Mouse (Mus musculus): ENCODE measurements at regions not wholly inside any gene's neighbourhood (a gene's known extent, or its start where the extent isn't known, plus 50 kb on each side); places are given as distances from the start of the nearest gene placed in this dataset.

- no peak overlapping the region for H3K4me2 ChIP-seq (ENCODE audit: low read length)
- H3K9me3 ChIP-seq (ENCODE audit: control insufficient read depth, low read length): no peaks in the 10 kb centered on the region
- H3K36me3 ChIP-seq (ENCODE audit: control insufficient read depth, insufficient read depth): no peaks in the 10 kb centered on the region
- no peak overlapping the region for H3K27ac ChIP-seq (ENCODE audit: low read length)
- H3K4me3 ChIP-seq (replicated peaks; ENCODE audit: low read length): no peak overlapping the region
- ATAC-seq: no peak
- no peaks in the 10 kb centered on the region for H3K27me3 ChIP-seq (replicated peaks; ENCODE audit: control insufficient read depth, insufficient read depth, low read length)
- WGBS: 71% methylated on average over 8 of the region's 8 CpGs
- H3K4me1 ChIP-seq (replicated peaks; ENCODE audit: control insufficient read depth, insufficient read depth, low read length): no peaks in the 10 kb centered on the region
- no peak overlapping the region for H3K9ac ChIP-seq (replicated peaks; ENCODE audit: low read depth, low read length)
Measured at GRCm38 (mm10) chr4:91180241-91181096, 220.1 kb downstream of the Elavl2 start.

- H3K4me2 ChIP-seq (ENCODE audit: low read length): no peak overlapping the region
- no peak for ATAC-seq
- no peak overlapping the region for H3K9ac ChIP-seq (replicated peaks; ENCODE audit: low read depth, low read length)
- H3K27me3 ChIP-seq (replicated peaks; ENCODE audit: control insufficient read depth, insufficient read depth, low read length): no peaks in the 10 kb centered on the region
- no peaks in the 10 kb centered on the region for H3K36me3 ChIP-seq (ENCODE audit: control insufficient read depth, insufficient read depth)
- no peak overlapping the region for H3K4me3 ChIP-seq (replicated peaks; ENCODE audit: low read length)
- H3K27ac ChIP-seq (ENCODE audit: low read length): no peak overlapping the region
- no peaks in the 10 kb centered on the region for H3K4me1 ChIP-seq (replicated peaks; ENCODE audit: control insufficient read depth, insufficient read depth, low read length)
- WGBS: 66% methylated on average over 11 of the region's 11 CpGs
- no peaks in the 10 kb centered on the region for H3K9me3 ChIP-seq (ENCODE audit: control insufficient read depth, low read length)
Measured at GRCm38 (mm10) chr4:91164280-91165121, 236.1 kb downstream of the Elavl2 start.

GRCm38 (mm10) chr4:91157047-91157446 is 243.5 kb downstream of the Elavl2 start:
- ATAC-seq: no peak
- Histone ChIP-seq H3K9me3 (ENCODE audit: control insufficient read depth, low read length) (no peaks in the 10 kb centered on the region), H3K36me3 (ENCODE audit: control insufficient read depth, insufficient read depth) (no peaks in the 10 kb centered on the region), H3K9ac (replicated peaks; ENCODE audit: low read depth, low read length) (no peak overlapping the region), H3K4me3 (replicated peaks; ENCODE audit: low read length) (no peak overlapping the region), H3K27ac (ENCODE audit: low read length) (no peak overlapping the region), H3K27me3 (replicated peaks; ENCODE audit: control insufficient read depth, insufficient read depth, low read length) (no peaks in the 10 kb centered on the region), H3K4me1 (replicated peaks; ENCODE audit: control insufficient read depth, insufficient read depth, low read length) (peaks cover 9% of the 10 kb centered on the region), H3K4me2 (ENCODE audit: low read length) (no peak overlapping the region)
- WGBS: 80% methylated on average over 7 of the region's 7 CpGs

- H3K4me2 ChIP-seq (ENCODE audit: low read length): no peak overlapping the region
- H3K4me1 ChIP-seq (replicated peaks; ENCODE audit: control insufficient read depth, insufficient read depth, low read length): 0 out of 2 replicates have a peak, but pooled peaks cover 5% of the 10 kb centered on the region
- no peak overlapping the region for H3K4me3 ChIP-seq (replicated peaks; ENCODE audit: low read length)
- H3K9ac ChIP-seq (replicated peaks; ENCODE audit: low read depth, low read length): no peak overlapping the region
- WGBS: 88% methylated on average over 7 of the region's 7 CpGs
- no peak overlapping the region for H3K27ac ChIP-seq (ENCODE audit: low read length)
- H3K36me3 ChIP-seq (ENCODE audit: control insufficient read depth, insufficient read depth): no peaks in the 10 kb centered on the region
- no peaks in the 10 kb centered on the region for H3K27me3 ChIP-seq (replicated peaks; ENCODE audit: control insufficient read depth, insufficient read depth, low read length)
- H3K9me3 ChIP-seq (ENCODE audit: control insufficient read depth, low read length): no peaks in the 10 kb centered on the region
- no peak for ATAC-seq
Measured at GRCm38 (mm10) chr4:91144666-91145065, 255.9 kb downstream of the Elavl2 start.

GRCm38 (mm10) chr4:91143906-91144305 is 256.7 kb downstream of the Elavl2 start:
- 0 out of 2 replicates have a peak, but pooled peaks cover 5% of the 10 kb centered on the region for H3K4me1 ChIP-seq (replicated peaks; ENCODE audit: control insufficient read depth, insufficient read depth, low read length)
- H3K27me3 ChIP-seq (replicated peaks; ENCODE audit: control insufficient read depth, insufficient read depth, low read length): no peaks in the 10 kb centered on the region
- H3K9me3 ChIP-seq (ENCODE audit: control insufficient read depth, low read length): no peaks in the 10 kb centered on the region
- no peak overlapping the region for H3K9ac ChIP-seq (replicated peaks; ENCODE audit: low read depth, low read length)
- 59% methylated on average over 5 of the region's 5 CpGs for WGBS
- no peak overlapping the region for H3K27ac ChIP-seq (ENCODE audit: low read length)
- H3K4me2 ChIP-seq (ENCODE audit: low read length): no peak overlapping the region
- peak; percentile 73 for ATAC-seq
- no peak overlapping the region for H3K4me3 ChIP-seq (replicated peaks; ENCODE audit: low read length)
- no peaks in the 10 kb centered on the region for H3K36me3 ChIP-seq (ENCODE audit: control insufficient read depth, insufficient read depth)

GRCm38 (mm10) chr4:91135327-91135726 is 265.3 kb downstream of the Elavl2 start:
- WGBS: 64% methylated on average over 3 of the region's 3 CpGs
- Histone ChIP-seq H3K4me1 (replicated peaks; ENCODE audit: control insufficient read depth, insufficient read depth, low read length) (no peaks in the 10 kb centered on the region), H3K9ac (replicated peaks; ENCODE audit: low read depth, low read length) (no peak overlapping the region), H3K27ac (ENCODE audit: low read length) (no peak overlapping the region), H3K36me3 (ENCODE audit: control insufficient read depth, insufficient read depth) (no peaks in the 10 kb centered on the region), H3K9me3 (ENCODE audit: control insufficient read depth, low read length) (no peaks in the 10 kb centered on the region), H3K4me2 (ENCODE audit: low read length) (no peak overlapping the region), H3K27me3 (replicated peaks; ENCODE audit: control insufficient read depth, insufficient read depth, low read length) (no peaks in the 10 kb centered on the region), H3K4me3 (replicated peaks; ENCODE audit: low read length) (no peak overlapping the region)
- ATAC-seq: no peak

GRCm38 (mm10) chr4:91132266-91132665 is 268.3 kb downstream of the Elavl2 start:
- Histone ChIP-seq H3K4me1 (replicated peaks; ENCODE audit: control insufficient read depth, insufficient read depth, low read length) (no peaks in the 10 kb centered on the region), H3K27me3 (replicated peaks; ENCODE audit: control insufficient read depth, insufficient read depth, low read length) (no peaks in the 10 kb centered on the region), H3K27ac (ENCODE audit: low read length) (no peak overlapping the region), H3K36me3 (ENCODE audit: control insufficient read depth, insufficient read depth) (no peaks in the 10 kb centered on the region), H3K9ac (replicated peaks; ENCODE audit: low read depth, low read length) (no peak overlapping the region), H3K9me3 (ENCODE audit: control insufficient read depth, low read length) (no peaks in the 10 kb centered on the region), H3K4me3 (replicated peaks; ENCODE audit: low read length) (no peak overlapping the region), H3K4me2 (ENCODE audit: low read length) (no peak overlapping the region)
- no peak; the same call in 1 of the 2 replicates for ATAC-seq
- WGBS: 71% methylated on average over 7 of the region's 7 CpGs

- Histone ChIP-seq H3K9me3 (ENCODE audit: control insufficient read depth, low read length) (no peaks in the 10 kb centered on the region), H3K27me3 (replicated peaks; ENCODE audit: control insufficient read depth, insufficient read depth, low read length) (no peaks in the 10 kb centered on the region), H3K4me3 (replicated peaks; ENCODE audit: low read length) (no peak overlapping the region), H3K4me1 (replicated peaks; ENCODE audit: control insufficient read depth, insufficient read depth, low read length) (peaks cover 2% of the 10 kb centered on the region; the same call in 1 of the 2 replicates), H3K9ac (replicated peaks; ENCODE audit: low read depth, low read length) (no peak overlapping the region), H3K4me2 (ENCODE audit: low read length) (no peak overlapping the region), H3K36me3 (ENCODE audit: control insufficient read depth, insufficient read depth) (no peaks in the 10 kb centered on the region), H3K27ac (ENCODE audit: low read length) (no peak overlapping the region)
- WGBS: 73% methylated on average over 4 of the region's 4 CpGs
- ATAC-seq: no peak
Measured at GRCm38 (mm10) chr4:91120277-91120676, 280.3 kb downstream of the Elavl2 start.
